10 mouse cellular contexts compared by ENCODE assay signal in the genomic region with DNA sequence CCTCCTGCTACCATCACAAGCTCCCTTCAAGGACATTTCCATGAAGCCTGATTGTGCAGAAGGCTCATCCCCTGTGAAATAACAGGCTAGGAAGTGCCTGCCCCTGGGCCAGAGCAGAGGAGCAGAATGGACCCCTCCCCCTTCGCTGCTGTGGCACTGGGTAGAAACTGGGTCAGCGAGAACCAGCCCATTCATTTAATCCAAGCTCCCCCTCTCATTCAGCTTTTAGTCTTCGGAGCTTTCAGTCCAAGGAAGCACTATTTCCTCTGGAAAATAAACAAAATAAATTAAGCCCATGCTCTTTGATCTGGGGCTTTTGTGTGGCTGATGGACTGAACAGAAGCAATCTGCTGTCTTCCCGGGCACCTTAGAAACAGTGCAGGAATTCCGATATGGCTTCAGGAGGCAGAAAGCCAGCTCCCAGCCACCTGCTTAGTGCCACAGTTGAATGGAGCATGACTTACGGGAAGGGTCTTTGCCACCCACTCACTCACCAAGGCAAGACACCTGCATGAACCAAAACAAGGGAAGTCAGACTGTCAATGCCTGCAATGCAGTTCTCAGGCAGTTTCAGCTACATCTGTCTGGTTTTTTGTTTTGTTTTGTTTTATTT.
A peak's percentile ranks its signal among the peaks of the same experiment; 100 is the strongest.
DNase-seq lines count a peak whose midpoint lies in the region; ATAC-seq lines count a peak whose summit lies in the region.
"Had no signal": no experiment of that assay in that cellular context is flagged by ENCODE, and none has a peak within 500 bp of the region (broad histone marks: within the 10 kb centered on the region; RNA-seq: fewer than 3 reads in every experiment).

No protein-coding gene starts in this region.

- no peaks in the 10 kb centered on the region for H3K36me3 ChIP-seq in kidney, embryonic 16.5 days (ENCODE audit: insufficient read depth, low read length)
- no peaks in the 10 kb centered on the region for H3K36me3 ChIP-seq in midbrain, embryonic 13.5 days
- no peaks in the 10 kb centered on the region for H3K36me3 ChIP-seq in heart, embryonic 10.5 days
- H3K36me3 ChIP-seq: embryonic facial prominence, embryonic 15.5 days; limb, embryonic 15.5 days had no signal

- no peak overlapping the region for H3K4me2 ChIP-seq in kidney, embryonic 16.5 days (replicated peaks; ENCODE audit: low read depth, low read length)
- H3K4me2 ChIP-seq in midbrain, embryonic 13.5 days (replicated peaks), result peak overlapping the region; percentile 13
- H3K4me2 ChIP-seq: embryonic facial prominence, embryonic 15.5 days; limb, embryonic 15.5 days had no signal

- peaks cover 8% of the 10 kb centered on the region for H3K4me1 ChIP-seq in kidney, embryonic 16.5 days (ENCODE audit: insufficient read depth, low read length)
- H3K4me1 ChIP-seq in midbrain, embryonic 13.5 days (replicated peaks), result peaks cover 17% of the 10 kb centered on the region
- 0 out of 2 replicates have a peak, but pooled peaks cover 10% of the 10 kb centered on the region for H3K4me1 ChIP-seq in heart, embryonic 10.5 days
- H3K4me1 ChIP-seq: embryonic facial prominence, embryonic 15.5 days; limb, embryonic 15.5 days had no signal

- 20% methylated on average over 6 of the region's 6 CpGs for WGBS in kidney, embryonic 16.5 days
- WGBS in midbrain, embryonic 13.5 days, result 10% methylated on average over 6 of the region's 6 CpGs
- WGBS in heart, embryonic 10.5 days, result 62% methylated on average over 6 of the region's 6 CpGs

- no peaks in the 10 kb centered on the region for H3K27me3 ChIP-seq in kidney, embryonic 16.5 days (ENCODE audit: insufficient read depth, low read length)
- no peaks in the 10 kb centered on the region for H3K27me3 ChIP-seq in midbrain, embryonic 13.5 days
- H3K27me3 ChIP-seq in heart, embryonic 10.5 days (ENCODE audit: insufficient read depth, poor library complexity, severe bottlenecking), result no peaks in the 10 kb centered on the region
- H3K27me3 ChIP-seq: embryonic facial prominence, embryonic 15.5 days; limb, embryonic 15.5 days had no signal

- DNase-seq in kidney, postnatal 14 days, result no peak
- peak; percentile 65 for DNase-seq in brain, adult 2 months (ENCODE audit: low read depth, low spot score)
- DNase-seq in cerebellum, adult 18-20 months, result peak; percentile 28 to 37
- DNase-seq in heart, embryonic 10.5 days (ENCODE audit: low spot score), result no peak
- no peak for DNase-seq in lung, postnatal 4 days
- DNase-seq in thymus, postnatal 0 days (ENCODE audit: low spot score), result no peak

- peak; percentile 80 for ATAC-seq in kidney, embryonic 16.5 days (ENCODE audit: low FRiP score, low TSS enrichment)
- peak; percentile 66; the same call in 1 of the 2 replicates for ATAC-seq in midbrain, embryonic 13.5 days

- H3K9ac ChIP-seq in kidney, embryonic 16.5 days (replicated peaks; ENCODE audit: low read length), result no peak overlapping the region
- H3K9ac ChIP-seq in midbrain, embryonic 13.5 days (replicated peaks), result 0 out of 2 replicates have a peak overlapping the region, but pooled peaks have one; percentile 3
- H3K9ac ChIP-seq: embryonic facial prominence, embryonic 15.5 days; limb, embryonic 15.5 days had no signal

- H3K4me3 ChIP-seq in kidney, embryonic 16.5 days (ENCODE audit: low read length), result no peak overlapping the region
- H3K4me3 ChIP-seq in midbrain, embryonic 13.5 days (replicated peaks), result no peak overlapping the region
- H3K4me3 ChIP-seq in heart, embryonic 10.5 days, result no peak overlapping the region
- H3K4me3 ChIP-seq: embryonic facial prominence, embryonic 15.5 days; limb, embryonic 15.5 days had no signal

- no peaks in the 10 kb centered on the region for H3K9me3 ChIP-seq in kidney, embryonic 16.5 days (ENCODE audit: low read length)
- no peaks in the 10 kb centered on the region for H3K9me3 ChIP-seq in midbrain, embryonic 13.5 days
- no peaks in the 10 kb centered on the region for H3K9me3 ChIP-seq in heart, embryonic 10.5 days
- H3K9me3 ChIP-seq: embryonic facial prominence, embryonic 15.5 days; limb, embryonic 15.5 days had no signal

- no peak overlapping the region for H3K27ac ChIP-seq in kidney, embryonic 16.5 days (ENCODE audit: low read length)
- H3K27ac ChIP-seq in midbrain, embryonic 13.5 days, result peak overlapping the region; percentile 51; the same call in 1 of the 2 replicates
- no peak overlapping the region for H3K27ac ChIP-seq in heart, embryonic 10.5 days
- H3K27ac ChIP-seq: embryonic facial prominence, embryonic 15.5 days; limb, embryonic 15.5 days had no signal

Comparison
In these comparisons a context has a peak if more than half of its experiments do, and no peak if none do; other contexts are left out.
1. DNase-seq: peak in brain, adult 2 months (single experiment) and cerebellum, adult 18-20 months (2 of 2); none in kidney, postnatal 14 days (single experiment), heart, embryonic 10.5 days (single experiment), lung, postnatal 4 days (0 of 2) and thymus, postnatal 0 days (single experiment).